Mouse (Mus musculus) heart, adult 11 months (tissue): ENCODE measurements around the gene Ets1.

Experiments used
- DNase-seq: peaks from one replicate; pipeline ENCODE4 v3.0.0; 2022

Ets1 gene

DNA sequence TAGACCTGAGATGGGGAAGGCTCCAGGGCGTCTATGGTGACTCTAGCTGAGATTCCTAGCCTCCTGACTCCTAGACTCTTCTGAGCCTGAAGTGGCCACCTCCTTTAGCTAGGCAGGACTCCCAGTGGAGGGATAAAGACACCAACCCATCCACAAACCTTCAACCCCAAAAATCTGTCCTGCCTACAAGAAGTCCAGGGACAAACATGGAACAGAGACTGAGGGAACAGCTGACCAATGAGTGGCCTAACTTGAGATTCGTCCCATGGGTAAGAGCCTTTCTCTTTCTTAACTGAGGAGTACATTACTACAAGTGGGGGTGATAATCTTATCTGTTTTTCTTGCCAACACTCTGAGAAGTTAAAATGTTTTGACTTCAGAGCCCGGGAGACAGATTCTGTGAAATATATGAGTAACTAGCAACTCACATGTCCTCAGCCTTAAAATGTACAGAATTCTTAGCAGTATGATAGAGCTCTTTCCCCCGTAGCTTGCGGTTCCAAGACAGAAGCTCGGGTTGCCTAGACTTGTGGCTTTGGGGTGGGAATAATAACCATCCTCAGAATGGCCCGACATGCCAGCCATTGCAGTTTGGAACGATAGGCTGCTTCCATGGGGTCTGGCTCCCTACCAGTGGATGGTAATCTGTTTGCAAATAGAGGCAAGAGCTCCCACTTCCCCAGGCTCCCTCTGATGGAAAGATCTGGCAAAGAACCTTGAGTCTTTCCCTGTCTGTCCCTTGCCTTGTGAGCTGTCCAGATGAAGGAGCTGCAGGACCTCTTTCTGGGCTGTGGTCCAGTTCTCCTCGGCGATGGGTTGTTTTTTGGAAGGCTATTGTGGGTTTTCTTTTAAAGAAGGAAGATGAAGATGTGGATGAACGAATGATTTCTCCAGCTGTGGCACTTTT lies 30.8 kb downstream of the Ets1 start:
- DNase-seq: peak; percentile 98

DNA sequence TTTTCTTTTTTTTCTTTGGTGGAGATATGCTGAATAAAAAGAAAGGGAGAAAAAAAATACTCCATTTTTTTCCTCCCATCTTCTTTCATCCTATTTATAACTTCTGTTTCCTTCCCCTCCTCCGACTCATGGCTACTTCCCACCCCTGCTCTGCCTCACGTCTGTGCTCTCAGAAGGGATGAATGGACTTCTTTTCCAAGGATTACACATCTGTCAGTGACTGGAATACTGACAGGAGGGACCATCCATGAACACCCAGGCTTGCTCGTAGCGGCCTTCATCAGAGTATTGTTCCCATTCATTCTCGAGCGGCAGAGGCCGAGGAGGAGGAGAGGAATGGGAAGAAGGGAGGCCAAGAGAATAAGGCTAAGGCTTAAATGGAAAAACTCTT lies 31.5 kb downstream of the Ets1 start:
- peak; percentile 93 for DNase-seq

DNA sequence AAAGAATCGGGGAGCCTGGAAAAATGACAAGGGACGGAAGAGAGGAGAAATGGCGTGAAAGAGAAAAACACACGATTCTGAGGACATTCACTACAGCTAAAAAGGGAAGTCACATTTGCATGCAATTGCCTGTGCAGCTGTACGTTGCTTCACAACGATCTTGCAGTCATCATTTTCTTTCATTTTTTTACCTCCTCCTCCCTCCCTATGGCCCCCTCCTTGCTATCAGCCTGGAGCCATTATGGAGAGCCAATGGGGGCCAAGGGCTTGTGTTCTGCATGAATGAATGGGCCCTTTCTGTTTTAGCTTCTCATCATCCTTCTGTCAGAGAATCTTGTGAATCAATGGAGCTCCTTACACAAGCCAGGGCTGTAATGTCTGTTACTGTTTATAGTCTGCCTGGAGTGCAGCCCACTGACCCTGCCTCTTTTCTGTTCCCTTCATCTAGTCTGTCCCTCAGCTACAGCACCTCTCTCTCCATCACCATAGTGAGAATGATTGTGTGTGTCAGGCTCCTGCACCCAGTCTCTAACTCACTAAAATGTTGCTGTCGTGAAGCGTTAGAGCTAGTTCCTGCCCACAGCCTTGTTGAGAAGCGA lies 32.2 kb downstream of the Ets1 start:
- DNase-seq: peak; percentile 89

DNA sequence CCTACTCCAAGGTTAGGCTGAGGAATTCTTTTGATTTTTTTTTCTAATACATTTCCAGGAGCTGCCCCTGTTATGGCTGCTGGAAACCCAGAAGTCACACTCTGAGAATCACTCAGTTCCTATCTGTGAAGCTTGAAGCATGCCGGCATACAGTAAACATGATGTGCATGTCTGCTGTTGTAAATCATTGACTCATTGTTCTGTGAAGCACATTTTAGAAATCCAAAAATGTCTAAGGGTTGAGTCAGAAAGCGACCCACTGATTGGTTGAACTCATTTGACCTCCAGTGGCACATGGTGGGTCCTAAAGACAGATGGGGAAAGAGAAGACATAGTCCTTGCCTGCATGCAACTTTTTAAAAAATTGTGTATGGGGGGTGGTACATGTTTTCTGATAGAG lies 33.4 kb downstream of the Ets1 start:
- DNase-seq: peak; percentile 76

DNA sequence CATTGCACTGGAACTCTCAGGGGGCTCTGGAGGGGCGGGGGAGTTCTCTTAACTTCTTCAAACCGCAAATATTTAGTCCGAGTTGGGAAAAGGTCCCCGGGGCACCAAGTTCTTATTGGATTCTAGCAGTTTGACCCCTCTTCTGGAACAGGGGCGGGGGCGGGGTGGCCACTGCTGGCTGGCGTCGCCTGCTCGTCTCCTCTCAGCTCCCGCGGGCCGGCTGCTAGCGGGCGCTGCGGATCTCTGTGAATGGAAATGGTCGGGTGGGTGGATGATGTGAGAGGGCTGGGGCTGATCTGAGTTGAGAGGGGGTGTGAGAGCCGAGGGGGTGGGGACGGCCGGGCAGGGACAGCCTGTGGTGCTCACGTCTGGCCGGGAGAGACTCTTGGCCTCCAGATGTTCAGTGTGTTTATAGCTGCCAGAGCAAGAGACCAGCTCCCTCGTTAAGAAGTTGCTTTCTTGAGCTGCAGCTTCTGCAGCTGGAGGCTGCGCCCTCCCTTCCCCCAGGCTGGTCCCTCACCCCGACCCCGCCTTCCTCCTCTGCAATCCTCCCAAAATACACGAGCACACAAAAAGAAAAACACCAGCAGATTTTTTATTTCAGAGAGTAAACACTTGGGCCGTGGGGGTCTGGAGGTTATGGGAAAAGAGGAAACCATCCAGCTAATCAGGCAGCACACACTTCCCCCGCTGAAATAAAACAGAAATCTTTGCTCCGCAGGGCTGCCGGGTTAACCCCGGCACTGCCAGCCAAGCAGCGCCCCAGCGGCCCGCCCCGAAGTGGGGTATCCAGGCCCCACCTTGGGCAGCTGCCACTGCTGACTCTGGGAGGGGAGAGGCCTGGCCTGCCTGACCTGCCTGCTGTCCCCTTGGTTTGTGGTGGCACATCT lies 36.2 kb downstream of the Ets1 start:
- DNase-seq: peak; percentile 100

DNA sequence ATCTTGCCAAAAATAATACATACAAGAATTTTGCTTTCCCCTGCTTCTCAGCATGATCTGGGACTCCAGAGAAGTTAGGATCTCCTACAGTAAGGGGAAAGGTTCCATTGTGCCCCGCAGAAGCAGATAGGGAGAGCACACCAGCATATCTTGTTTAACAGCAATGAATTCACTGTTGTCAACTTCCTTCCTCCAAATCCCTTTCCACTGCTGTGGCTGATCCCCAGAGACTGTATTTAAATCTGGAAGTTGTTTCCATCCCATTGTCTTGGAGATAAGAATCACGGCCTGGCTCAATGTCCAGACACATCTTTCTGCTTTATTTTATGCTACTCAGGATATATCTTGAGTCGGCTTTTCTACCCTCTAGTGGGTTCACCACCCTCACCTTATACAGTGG lies 37.9 kb downstream of the Ets1 start:
- DNase-seq: peak; percentile 96

DNA sequence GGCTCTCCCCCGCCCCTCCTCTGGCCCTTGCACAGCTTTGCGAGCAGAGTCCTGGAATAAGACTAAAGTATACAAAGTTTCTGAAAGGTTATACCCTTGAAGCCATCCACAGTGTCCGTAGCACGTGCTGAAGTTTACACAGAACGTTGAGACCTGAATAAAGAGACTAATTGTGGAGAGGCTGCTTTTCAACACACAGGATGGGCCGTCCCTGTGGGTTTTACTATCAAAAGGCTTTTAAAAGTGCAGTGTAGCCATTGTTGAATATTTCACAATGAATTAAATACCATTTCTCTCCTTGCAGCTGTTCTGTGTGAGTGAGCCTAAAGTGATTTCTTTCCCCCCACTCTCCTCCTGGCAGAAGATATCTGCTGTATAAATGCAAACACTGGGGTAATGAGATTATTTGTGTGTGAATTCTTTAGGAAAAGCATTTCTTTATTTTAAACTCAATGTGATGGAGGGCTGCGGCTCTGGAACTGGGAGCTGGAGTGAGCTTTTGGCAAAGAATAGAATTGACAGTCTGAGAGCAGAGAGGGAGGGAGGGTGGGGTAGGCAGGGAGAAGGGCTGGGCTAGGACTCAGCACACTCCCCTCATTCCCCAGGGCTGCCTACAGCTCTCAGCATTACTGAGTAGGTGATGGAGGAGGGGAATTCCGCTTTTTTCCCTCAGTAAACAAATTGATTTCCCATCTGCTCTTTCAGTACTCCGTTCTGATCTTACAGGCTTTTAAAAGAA lies 39.8 kb downstream of the Ets1 start:
- DNase-seq: peak; percentile 96

DNA sequence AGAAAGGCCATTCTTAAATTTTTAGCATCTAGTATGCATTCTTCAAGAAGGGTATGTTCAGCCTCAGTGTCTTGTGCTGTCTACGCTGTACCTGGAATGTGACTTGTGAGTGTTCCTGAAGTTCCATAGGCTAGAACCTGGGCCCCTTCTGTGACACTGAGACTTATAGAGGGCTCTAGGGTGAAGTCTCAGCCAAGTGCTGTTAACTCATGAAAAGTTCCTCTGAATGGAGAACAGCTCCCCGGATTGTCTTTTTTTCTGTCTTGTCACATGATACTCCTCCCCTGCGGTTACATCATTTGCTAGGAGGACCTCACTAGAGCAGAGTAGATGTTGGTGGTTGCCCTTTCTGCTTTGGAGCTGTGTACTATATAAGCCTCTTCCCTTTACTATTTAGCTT lies 40.5 kb downstream of the Ets1 start:
- DNase-seq: peak; percentile 95

DNA sequence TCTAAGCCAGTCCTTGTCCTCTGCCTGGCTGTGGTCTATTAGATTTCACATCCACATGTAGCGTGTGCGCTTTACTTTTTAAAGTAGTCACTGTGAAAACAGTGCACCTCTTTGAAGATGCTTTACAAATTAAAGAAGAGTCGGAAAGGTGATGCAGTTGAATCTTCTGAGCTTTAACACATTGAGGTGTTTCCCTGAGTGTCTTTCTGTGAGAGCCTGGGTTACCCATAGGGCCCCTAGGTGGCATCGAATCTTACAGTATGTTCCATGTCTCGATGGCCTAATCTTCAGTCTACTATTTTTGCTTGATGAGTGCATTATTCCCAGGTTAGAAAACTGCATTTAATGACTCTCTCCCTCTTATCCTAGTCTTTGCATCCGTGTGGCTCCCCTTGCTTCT lies 41.6 kb downstream of the Ets1 start:
- no peak for DNase-seq

DNA sequence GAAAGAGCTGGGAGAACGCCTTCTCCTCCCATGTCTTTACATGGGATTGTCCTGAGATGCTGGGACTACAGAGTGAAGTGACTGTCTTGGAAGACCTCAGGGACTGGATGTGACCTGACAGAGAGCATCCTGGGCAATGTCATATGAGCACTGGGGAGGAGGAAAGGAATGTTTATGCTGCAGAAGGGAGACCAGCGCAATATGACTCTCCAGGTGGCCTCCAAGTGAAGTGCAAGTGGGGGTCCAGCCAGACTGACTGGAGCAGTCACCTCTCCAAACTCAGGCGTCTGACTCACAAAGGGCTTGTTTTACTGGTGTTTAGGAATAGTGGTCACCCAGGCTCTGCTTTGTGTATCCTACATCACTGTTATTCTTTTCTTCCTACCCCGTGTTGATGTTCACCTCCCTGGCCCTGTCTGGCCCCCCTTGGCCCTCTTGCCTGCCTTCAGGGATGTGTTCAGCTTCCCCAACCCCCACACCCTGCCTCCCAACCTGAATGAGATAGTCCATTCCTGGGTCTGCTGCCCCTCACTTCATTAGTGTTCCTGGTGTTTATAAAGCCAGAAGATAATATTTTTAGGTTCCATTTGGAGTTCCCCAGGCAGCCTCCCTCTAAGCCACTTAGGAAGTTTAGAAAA lies 42.2 kb downstream of the Ets1 start:
- peak; percentile 77 for DNase-seq

DNA sequence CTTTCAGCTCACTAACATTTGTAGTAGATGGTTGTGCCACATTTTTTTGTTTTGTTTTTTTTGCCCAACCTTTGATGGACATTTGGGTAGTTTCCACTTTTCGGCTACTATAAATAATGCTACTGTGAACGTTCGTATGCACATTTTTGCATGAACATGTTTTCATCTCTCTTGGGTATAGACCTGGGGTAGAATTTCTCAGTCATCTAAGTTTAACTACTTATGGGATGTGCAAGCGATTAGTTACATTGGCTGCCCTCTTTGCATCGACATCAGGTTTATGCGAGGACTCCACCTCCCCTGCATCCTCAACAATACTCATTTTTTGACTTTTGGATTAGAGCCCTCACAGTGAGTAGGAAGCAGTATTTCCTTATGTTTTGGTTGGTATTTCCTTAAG lies 43.5 kb downstream of the Ets1 start:
- peak; percentile 18 for DNase-seq

DNA sequence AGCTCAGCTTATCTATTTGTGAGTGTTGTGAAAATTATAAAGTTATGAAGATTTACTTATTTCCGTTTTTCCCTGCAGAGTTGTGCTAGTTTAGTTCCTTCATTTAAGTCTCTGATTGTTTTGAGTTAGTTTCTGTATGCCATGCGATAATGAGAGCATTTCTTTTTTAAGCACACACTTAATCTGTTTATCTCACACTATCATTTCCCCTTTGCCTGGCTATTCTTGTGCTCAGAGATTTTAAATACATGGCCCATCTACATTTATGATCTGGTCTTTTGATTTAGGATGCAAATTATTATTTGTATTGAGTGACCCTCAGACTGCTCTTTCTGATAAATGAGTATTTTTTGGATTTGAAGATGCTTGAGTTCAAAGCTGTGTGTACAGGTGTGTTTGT lies 44.2 kb downstream of the Ets1 start:
- DNase-seq: no peak

DNA sequence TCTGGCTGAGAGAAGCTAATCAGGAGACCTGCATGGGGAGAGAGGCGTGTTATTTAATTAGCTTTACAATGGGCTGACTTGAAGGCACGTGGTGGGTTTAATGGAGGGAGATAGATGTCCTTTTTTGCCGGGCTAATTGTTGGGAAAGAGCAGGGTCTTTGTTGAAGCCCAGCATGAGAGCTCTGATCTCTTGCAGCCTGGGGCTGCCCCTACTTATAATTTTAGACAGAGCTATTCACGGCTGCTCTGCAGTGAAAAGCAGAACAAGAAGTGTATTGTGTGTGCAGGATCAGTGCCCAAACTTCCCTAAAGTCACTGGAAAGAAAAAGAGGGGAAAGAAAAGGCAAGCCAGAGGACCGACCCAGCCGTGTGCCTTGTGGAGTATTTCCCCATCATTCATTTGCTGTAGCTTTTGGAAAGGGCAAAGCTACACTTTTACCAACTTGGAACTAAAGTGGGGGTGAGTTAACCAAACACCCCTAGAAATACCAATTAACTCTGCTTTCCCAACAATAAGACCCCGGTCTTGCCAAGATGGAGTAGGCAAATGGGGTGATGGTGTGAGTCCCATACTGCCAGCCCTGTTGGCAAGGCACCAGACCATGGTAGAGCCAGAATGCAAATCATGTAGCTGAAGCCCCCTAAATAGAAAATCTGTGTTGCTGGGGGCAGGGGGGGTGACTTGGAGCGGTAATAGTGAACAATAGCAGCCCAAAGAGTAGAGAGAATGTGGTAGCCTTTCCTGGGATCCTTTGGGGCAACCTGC lies 50.0 kb downstream of the Ets1 start:
- peak; percentile 89 for DNase-seq

DNA sequence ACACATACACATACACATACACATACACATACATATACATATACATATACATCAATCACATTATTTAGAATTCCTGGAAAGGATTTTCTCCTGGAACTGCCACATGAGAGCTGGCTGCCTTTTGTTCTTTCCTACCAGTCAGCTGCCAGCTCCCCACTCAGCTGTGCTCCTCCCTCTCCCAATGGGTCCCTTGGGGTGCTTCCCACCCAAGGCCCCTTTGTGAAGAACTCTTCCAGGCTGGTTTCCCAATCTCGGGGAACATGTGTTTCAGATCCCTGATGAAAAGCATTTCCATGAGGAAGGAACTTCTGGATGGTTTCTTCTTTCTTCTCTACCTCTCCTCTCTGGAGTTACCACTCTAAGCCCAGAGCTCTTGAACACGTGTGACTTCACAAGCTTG lies 52.3 kb downstream of the Ets1 start:
- DNase-seq: peak; percentile 95

DNA sequence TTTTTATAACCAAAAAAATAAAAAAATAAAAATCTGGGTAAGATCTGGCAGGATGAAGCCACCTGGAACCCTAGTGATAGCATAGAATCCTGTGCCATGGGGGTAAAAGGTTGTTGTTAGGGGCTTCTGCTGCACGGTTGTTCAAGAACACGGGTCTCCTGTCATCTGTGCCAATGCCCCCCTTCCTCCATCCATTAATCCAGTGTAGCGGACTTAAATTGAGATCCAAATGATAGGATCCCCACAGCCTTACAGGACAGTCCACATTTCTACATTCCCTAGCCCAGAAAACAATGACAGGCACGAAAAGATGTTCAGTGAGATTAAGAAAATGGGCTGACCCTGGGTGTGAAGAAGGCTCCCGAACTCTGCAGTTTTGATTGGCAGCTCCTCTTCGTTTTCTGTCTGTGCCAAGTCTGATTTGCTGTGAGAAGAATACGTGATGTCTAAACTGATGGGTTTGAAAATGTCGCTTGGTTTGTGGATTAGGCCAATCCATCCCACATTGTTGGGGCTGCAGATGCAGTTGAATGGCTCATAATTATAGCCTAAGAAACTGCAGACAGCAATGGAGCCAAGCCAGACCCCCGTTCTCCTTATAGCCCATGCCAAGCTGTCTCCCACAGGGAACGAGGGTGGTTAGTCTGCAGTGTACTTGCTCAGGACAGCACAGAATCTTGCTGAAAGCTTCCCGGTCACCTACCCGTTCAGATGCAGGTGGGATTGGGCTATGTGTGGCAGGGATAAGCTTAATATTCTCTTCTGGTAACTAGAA lies 55.3 kb downstream of the Ets1 start:
- peak; percentile 80 for DNase-seq

DNA sequence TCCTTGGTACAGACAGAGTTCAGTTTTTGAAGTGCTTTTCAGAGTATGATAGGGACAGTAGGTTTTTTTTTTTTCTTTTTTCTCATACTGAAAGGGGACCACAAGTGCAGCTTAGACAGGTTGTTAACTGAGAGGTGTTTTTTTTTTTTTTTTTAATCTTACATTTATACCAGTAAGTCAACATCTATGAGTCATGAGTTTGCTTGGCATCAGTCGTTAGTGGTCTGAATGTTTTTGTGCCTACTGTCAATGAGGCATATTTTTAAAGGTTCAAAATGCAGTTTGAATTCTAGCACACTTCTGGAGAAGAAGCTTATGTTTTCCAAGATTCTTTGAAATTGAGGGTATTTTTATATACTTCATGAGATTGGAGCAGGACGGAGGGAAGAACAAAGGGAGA lies 56.9 kb downstream of the Ets1 start:
- DNase-seq: no peak

DNA sequence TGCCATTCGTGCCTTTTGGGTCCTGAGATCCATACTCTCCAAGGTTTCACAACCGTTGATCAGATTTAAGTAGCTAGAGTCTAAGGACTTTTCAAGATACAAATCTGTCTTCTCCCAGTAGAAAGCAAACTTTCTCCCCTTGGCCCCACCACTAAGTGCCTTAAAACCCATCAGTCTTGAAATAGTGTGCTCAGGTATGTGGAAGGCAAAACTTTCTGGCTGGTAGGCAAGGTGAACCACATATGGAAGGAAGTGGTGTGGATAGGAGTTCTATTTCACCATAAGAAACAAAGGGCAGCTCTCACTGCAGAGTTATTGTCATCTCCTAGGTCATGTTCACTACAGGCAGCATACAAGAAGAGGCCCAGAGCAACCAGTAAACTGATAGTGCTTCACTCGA lies 57.4 kb downstream of the Ets1 start:
- DNase-seq: peak; percentile 59

DNA sequence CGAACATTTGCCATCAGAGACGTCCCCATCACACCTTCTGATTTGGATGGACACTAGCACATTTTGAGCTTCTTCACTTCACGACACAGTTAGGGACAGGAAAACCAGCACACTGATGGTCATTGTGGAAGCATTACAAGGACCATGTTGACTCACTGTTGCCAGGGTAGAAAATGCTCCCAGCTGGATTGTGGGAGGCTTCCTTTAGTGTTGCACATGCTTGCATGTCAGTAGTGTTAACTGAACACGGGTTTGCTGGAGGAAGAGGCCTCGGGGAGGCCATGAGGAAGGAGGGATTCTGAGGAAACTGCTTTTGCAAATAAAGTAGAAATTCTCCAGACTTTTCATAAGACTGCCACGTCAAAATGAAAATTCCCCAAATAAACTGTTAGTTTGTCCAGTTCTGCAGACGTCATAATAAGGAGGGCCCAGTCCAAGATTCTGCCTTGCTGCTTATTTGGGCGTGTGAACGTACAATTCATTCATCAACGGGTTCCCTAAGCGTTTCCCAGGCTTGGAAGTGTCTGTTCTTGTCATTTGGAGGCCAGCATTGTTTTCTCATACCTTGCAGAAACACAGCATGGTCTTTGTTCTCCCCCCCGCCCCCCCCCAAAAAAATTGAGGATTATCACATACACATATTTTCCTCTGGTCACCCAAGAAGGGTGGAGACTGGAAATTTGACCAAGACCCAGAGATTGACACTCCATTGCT lies 58.2 kb downstream of the Ets1 start:
- peak; percentile 95 for DNase-seq

DNA sequence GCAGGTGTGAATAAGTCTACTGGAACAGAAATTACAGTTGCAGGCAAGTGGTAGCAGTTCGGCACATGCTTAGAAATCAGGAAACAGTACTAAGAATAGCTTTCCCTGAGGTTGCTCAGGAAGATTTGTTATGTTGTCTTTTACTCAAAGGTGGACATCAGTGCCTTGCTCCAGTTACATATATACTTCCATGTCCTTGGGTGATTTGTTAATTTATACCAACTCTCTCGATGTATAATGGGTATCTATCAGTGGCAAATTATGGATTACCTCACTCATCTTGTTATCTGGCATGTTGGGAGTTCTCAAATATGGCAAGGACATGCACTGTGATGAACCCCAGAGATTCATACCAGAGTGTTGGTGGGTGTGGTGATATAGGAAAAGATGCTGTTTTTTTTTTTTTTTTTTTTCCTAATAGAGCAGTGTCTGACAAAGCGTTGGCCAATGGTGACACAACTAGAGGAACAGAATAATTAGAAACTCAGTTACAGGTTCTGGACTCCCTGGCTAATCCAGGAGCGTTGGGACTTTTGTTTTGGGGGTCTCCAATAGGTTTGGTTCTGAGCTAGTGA lies 59.0 kb downstream of the Ets1 start:
- DNase-seq: no peak
